Mouse (Mus musculus) forebrain, embryonic 16.5 days (tissue): ENCODE measurements around the gene Esrrg. TPM values are rescaled to one million over a fixed set of nuclear protein-coding genes. Genes with fewer than 3 reads are reported as not detected.

Source experiments
- ATAC-seq: fragments of 200-750 bp; cut with Nextera tagmentation; 2 replicates; pipeline ENCODE4 v1.8.0; 2017; ENCODE audit warnings: mild to moderate bottlenecking, moderate library complexity
- H3K27ac ChIP-seq: fragments of 300-500 bp; sonication (generic); 2 replicates; pipeline ENCODE4 v1.5.1; 2014; ENCODE audit warnings: low read length, control low read depth
- H3K27me3 ChIP-seq: fragments of 300-500 bp; sonication (generic); replicated peaks from 2 replicates; pipeline ENCODE4 v1.6.1; 2014; ENCODE audit warnings: low read length; ENCODE audit not compliant: control insufficient read depth, insufficient read depth
- H3K36me3 ChIP-seq: fragments of 300-500 bp; sonication (generic); 2 replicates; pipeline ENCODE4 v1.6.1; 2014; ENCODE audit not compliant: control insufficient read depth, insufficient read depth
- H3K4me1 ChIP-seq: fragments of 300-500 bp; sonication (generic); replicated peaks from 2 replicates; pipeline ENCODE4 v1.6.1; 2014; ENCODE audit warnings: low read length; ENCODE audit not compliant: control insufficient read depth, insufficient read depth
- H3K4me2 ChIP-seq: fragments of 300-500 bp; sonication (generic); 2 replicates; pipeline ENCODE4 v1.6.1; 2014; ENCODE audit warnings: mild to moderate bottlenecking, low read length, control low read depth
- H3K4me3 ChIP-seq: fragments of 300-500 bp; sonication (generic); replicated peaks from 2 replicates; pipeline ENCODE4 v1.5.1; 2014; ENCODE audit warnings: mild to moderate bottlenecking, low read length, control low read depth
- H3K9ac ChIP-seq: fragments of 300-500 bp; sonication (generic); replicated peaks from 2 replicates; pipeline ENCODE4 v1.6.1; 2014; ENCODE audit warnings: low read depth, low read length, control low read depth
- H3K9me3 ChIP-seq: fragments of 300-500 bp; sonication (generic); 2 replicates; pipeline ENCODE4 v1.6.1; 2016; ENCODE audit warnings: low read length; ENCODE audit not compliant: control insufficient read depth
- WGBS: fragments of 180-500 bp; shearing (Covaris S2); extraction: QIAGEN DNeasy Blood & Tissue Kit; methylation state at CpG from one replicate; pipeline ENCODE4 v1.1.7; 2014; 5-methylcytosine and 5-hydroxymethylcytosine counted together
- polyA plus RNA-seq: library from polyadenylated mRNA; unstranded; fragments of >200 nt; fragmentation: Nextera tagmentation; extraction: Ambion mirVana; gene quantifications from 2 replicates; pipeline ENCODE4 v1.2.1, GENCODE M21; 2015

Gene Esrrg
- polyA plus RNA-seq, 1 experiment from 2014 or later, result 11.2 TPM

GRCm38 (mm10) chr1:187889096-187889495 is 280.5 kb downstream of the Esrrg start:
- no peak overlapping the region for H3K9ac ChIP-seq
- no peak for ATAC-seq
- WGBS, result 91% methylated on average over 4 of the region's 4 CpGs

GRCm38 (mm10) chr1:187891262-187891661 is 282.7 kb downstream of the Esrrg start:
- WGBS, result 84% methylated on average over 9 of the region's 9 CpGs
- H3K27ac ChIP-seq, result no peak overlapping the region
- H3K36me3 ChIP-seq, result no peaks in the 10 kb centered on the region
- ATAC-seq, result no peak
- H3K4me1 ChIP-seq, result no peaks in the 10 kb centered on the region
- no peaks in the 10 kb centered on the region for H3K27me3 ChIP-seq
- no peak overlapping the region for H3K4me2 ChIP-seq
- H3K4me3 ChIP-seq, result no peak overlapping the region
- no peak overlapping the region for H3K9ac ChIP-seq
- H3K9me3 ChIP-seq, result no peaks in the 10 kb centered on the region

More at GRCm38 (mm10) chr1:187889096-187889495, 280.5 kb downstream of the Esrrg start:
- Histone ChIP-seq H3K4me3 (no peak overlapping the region), H3K4me1 (no peaks in the 10 kb centered on the region), H3K4me2 (no peak overlapping the region), H3K27ac (no peak overlapping the region), H3K9me3 (no peaks in the 10 kb centered on the region), H3K36me3 (no peaks in the 10 kb centered on the region), H3K27me3 (no peaks in the 10 kb centered on the region)

- no peaks in the 10 kb centered on the region for H3K36me3 ChIP-seq
- H3K9me3 ChIP-seq, result no peaks in the 10 kb centered on the region
- no peaks in the 10 kb centered on the region for H3K27me3 ChIP-seq
- WGBS, result 70% methylated on average over 1 of the region's 1 CpGs
- H3K4me2 ChIP-seq, result no peak overlapping the region
- no peak overlapping the region for H3K27ac ChIP-seq
- no peaks in the 10 kb centered on the region for H3K4me1 ChIP-seq
- no peak overlapping the region for H3K9ac ChIP-seq
- H3K4me3 ChIP-seq, result no peak overlapping the region
- no peak for ATAC-seq
Measured at GRCm38 (mm10) chr1:187895459-187895858, 286.9 kb downstream of the Esrrg start.

GRCm38 (mm10) chr1:187896291-187896690 is 287.7 kb downstream of the Esrrg start:
- 89% methylated on average over 3 of the region's 3 CpGs for WGBS
- ATAC-seq, result no peak
- H3K27me3 ChIP-seq, result 0 out of 2 replicates have a peak, but pooled peaks cover 2% of the 10 kb centered on the region
- H3K27ac ChIP-seq, result no peak overlapping the region
- no peak overlapping the region for H3K4me2 ChIP-seq
- no peaks in the 10 kb centered on the region for H3K4me1 ChIP-seq
- H3K9ac ChIP-seq, result no peak overlapping the region
- H3K36me3 ChIP-seq, result no peaks in the 10 kb centered on the region
- H3K9me3 ChIP-seq, result no peaks in the 10 kb centered on the region
- no peak overlapping the region for H3K4me3 ChIP-seq

- Histone ChIP-seq H3K27me3 (0 out of 2 replicates have a peak, but pooled peaks cover 2% of the 10 kb centered on the region), H3K27ac (no peak overlapping the region), H3K4me3 (no peak overlapping the region), H3K36me3 (no peaks in the 10 kb centered on the region), H3K4me1 (no peaks in the 10 kb centered on the region), H3K9me3 (no peaks in the 10 kb centered on the region), H3K9ac (no peak overlapping the region), H3K4me2 (no peak overlapping the region)
- ATAC-seq, result no peak
- WGBS, result 96% methylated on average over 7 of the region's 7 CpGs
Measured at GRCm38 (mm10) chr1:187896910-187897309, 288.3 kb downstream of the Esrrg start.

DNA sequence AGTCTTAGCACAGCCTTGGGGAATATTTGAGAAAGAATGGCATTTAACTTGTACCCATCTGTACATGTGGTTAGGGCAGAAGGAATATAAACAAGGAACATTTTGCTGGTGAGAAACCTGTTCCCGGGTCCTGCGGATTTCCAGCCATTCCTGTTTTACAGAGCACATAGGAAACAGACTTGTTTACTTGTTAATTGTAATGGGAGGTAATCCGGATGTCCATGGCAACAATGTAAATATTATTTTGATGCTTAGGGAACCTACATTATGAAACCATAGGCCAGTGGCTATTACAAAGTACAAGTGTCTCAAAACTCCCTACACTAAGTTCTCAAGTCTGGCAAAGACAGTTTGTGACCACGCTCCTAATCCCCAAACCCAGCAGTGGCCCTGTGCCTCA is 290.9 kb downstream of the Esrrg start:
- no peak for ATAC-seq
- no peak overlapping the region for H3K4me3 ChIP-seq
- 64% methylated on average over 4 of the region's 4 CpGs for WGBS
- H3K9ac ChIP-seq, result no peak overlapping the region
- H3K27ac ChIP-seq, result no peak overlapping the region
- H3K27me3 ChIP-seq, result 0 out of 2 replicates have a peak, but pooled peaks cover 2% of the 10 kb centered on the region
- no peaks in the 10 kb centered on the region for H3K36me3 ChIP-seq
- no peaks in the 10 kb centered on the region for H3K4me1 ChIP-seq
- H3K4me2 ChIP-seq, result no peak overlapping the region
- H3K9me3 ChIP-seq, result no peaks in the 10 kb centered on the region

GRCm38 (mm10) chr1:187900756-187901155 is 292.2 kb downstream of the Esrrg start:
- H3K4me1 ChIP-seq, result peaks cover 2% of the 10 kb centered on the region; the same call in 1 of the 2 replicates
- 77% methylated on average over 6 of the region's 6 CpGs for WGBS
- no peak overlapping the region for H3K4me2 ChIP-seq
- H3K27ac ChIP-seq, result no peak overlapping the region
- no peaks in the 10 kb centered on the region for H3K36me3 ChIP-seq
- no peaks in the 10 kb centered on the region for H3K9me3 ChIP-seq
- H3K27me3 ChIP-seq, result 0 out of 2 replicates have a peak, but pooled peaks cover 2% of the 10 kb centered on the region
- no peak for ATAC-seq
- no peak overlapping the region for H3K9ac ChIP-seq
- H3K4me3 ChIP-seq, result no peak overlapping the region

- H3K27ac ChIP-seq, result no peak overlapping the region
- 0 out of 2 replicates have a peak, but pooled peaks cover 2% of the 10 kb centered on the region for H3K27me3 ChIP-seq
- no peak for ATAC-seq
- WGBS, result 78% methylated on average over 3 of the region's 3 CpGs
- H3K4me1 ChIP-seq, result peaks cover 2% of the 10 kb centered on the region; the same call in 1 of the 2 replicates
- no peak overlapping the region for H3K9ac ChIP-seq
- no peak overlapping the region for H3K4me3 ChIP-seq
- H3K9me3 ChIP-seq, result no peaks in the 10 kb centered on the region
- H3K4me2 ChIP-seq, result no peak overlapping the region
- H3K36me3 ChIP-seq, result no peaks in the 10 kb centered on the region
Measured at GRCm38 (mm10) chr1:187902176-187902575, 293.6 kb downstream of the Esrrg start.

- Histone ChIP-seq H3K9me3 (no peaks in the 10 kb centered on the region), H3K4me3 (no peak overlapping the region), H3K4me1 (peaks cover 2% of the 10 kb centered on the region; the same call in 1 of the 2 replicates), H3K36me3 (no peaks in the 10 kb centered on the region), H3K4me2 (no peak overlapping the region), H3K27ac (no peak overlapping the region), H3K27me3 (0 out of 2 replicates have a peak, but pooled peaks cover 2% of the 10 kb centered on the region), H3K9ac (no peak overlapping the region)
- ATAC-seq, result no peak
- WGBS, result 48% methylated on average over 4 of the region's 4 CpGs
Measured at GRCm38 (mm10) chr1:187904731-187905130, 296.1 kb downstream of the Esrrg start.

- Histone ChIP-seq H3K9ac (no peak overlapping the region), H3K9me3 (no peaks in the 10 kb centered on the region), H3K27me3 (no peaks in the 10 kb centered on the region), H3K4me3 (no peak overlapping the region), H3K27ac (no peak overlapping the region), H3K4me1 (peaks cover 2% of the 10 kb centered on the region; the same call in 1 of the 2 replicates), H3K4me2 (no peak overlapping the region), H3K36me3 (no peaks in the 10 kb centered on the region)
- no peak for ATAC-seq
- 48% methylated on average over 7 of the region's 7 CpGs for WGBS
Measured at GRCm38 (mm10) chr1:187907407-187907806, 298.8 kb downstream of the Esrrg start.
